Mouse (Mus musculus) intestine, embryonic 15.5 days (tissue): ENCODE measurements around the gene Dop1b. TPM values are rescaled to one million over a fixed set of nuclear protein-coding genes. Genes with fewer than 3 reads are reported as not detected.
A peak's percentile ranks its signal among the peaks of the same experiment; 100 is the strongest.
"Not testable (repeated sequence)": the region's sequence is repeated elsewhere in the genome, so short reads cannot be mapped to it uniquely, and the experiment has no call there.

Experiments used
- ATAC-seq: fragments of 200-750 bp; cut with Nextera tagmentation; 2 replicates; pipeline ENCODE4 v1.8.0; 2017; ENCODE audit warnings: moderate TSS enrichment, moderate library complexity
- H3K27ac ChIP-seq: fragments of 300-500 bp; sonication (generic); 2 replicates; pipeline ENCODE4 v1.5.1; 2015; ENCODE audit warnings: mild to moderate bottlenecking, inconsistent platforms
- H3K27me3 ChIP-seq: fragments of 300-500 bp; sonication (generic); replicated peaks from 2 replicates; pipeline ENCODE4 v1.6.1; 2015; ENCODE audit warnings: inconsistent platforms
- H3K36me3 ChIP-seq: fragments of 300-500 bp; sonication (generic); 2 replicates; pipeline ENCODE4 v1.6.1; 2015; ENCODE audit warnings: inconsistent platforms
- H3K4me1 ChIP-seq: fragments of 300-500 bp; sonication (generic); replicated peaks from 2 replicates; pipeline ENCODE4 v1.6.1; 2015; ENCODE audit warnings: inconsistent platforms
- H3K4me2 ChIP-seq: fragments of 300-500 bp; sonication (generic); replicated peaks from 2 replicates; pipeline ENCODE4 v1.6.1; 2015; ENCODE audit warnings: mild to moderate bottlenecking, inconsistent platforms
- H3K4me3 ChIP-seq: fragments of 300-500 bp; sonication (generic); replicated peaks from 2 replicates; pipeline ENCODE4 v1.5.1; 2015; ENCODE audit warnings: inconsistent platforms
- H3K9ac ChIP-seq: fragments of 300-500 bp; sonication (generic); 2 replicates; pipeline ENCODE4 v1.6.1; 2015; ENCODE audit warnings: inconsistent platforms
- H3K9me3 ChIP-seq: fragments of 300-500 bp; sonication (generic); 2 replicates; pipeline ENCODE4 v1.6.1; 2016; ENCODE audit warnings: inconsistent platforms
- WGBS: fragments of 180-500 bp; shearing (Covaris S2); methylation state at CpG from one replicate; pipeline ENCODE4 v1.1.7; 2015; 5-methylcytosine and 5-hydroxymethylcytosine counted together
- polyA plus RNA-seq: library from polyadenylated mRNA; unstranded; fragments of >200 nt; fragmentation: Nextera tagmentation; extraction: Ambion mirVana; gene quantifications from 2 replicates; pipeline ENCODE4 v1.2.1, GENCODE M21; 2015

Dop1b gene
- polyA plus RNA-seq, 1 experiment from 2014 or later: 14.4 TPM

DNA sequence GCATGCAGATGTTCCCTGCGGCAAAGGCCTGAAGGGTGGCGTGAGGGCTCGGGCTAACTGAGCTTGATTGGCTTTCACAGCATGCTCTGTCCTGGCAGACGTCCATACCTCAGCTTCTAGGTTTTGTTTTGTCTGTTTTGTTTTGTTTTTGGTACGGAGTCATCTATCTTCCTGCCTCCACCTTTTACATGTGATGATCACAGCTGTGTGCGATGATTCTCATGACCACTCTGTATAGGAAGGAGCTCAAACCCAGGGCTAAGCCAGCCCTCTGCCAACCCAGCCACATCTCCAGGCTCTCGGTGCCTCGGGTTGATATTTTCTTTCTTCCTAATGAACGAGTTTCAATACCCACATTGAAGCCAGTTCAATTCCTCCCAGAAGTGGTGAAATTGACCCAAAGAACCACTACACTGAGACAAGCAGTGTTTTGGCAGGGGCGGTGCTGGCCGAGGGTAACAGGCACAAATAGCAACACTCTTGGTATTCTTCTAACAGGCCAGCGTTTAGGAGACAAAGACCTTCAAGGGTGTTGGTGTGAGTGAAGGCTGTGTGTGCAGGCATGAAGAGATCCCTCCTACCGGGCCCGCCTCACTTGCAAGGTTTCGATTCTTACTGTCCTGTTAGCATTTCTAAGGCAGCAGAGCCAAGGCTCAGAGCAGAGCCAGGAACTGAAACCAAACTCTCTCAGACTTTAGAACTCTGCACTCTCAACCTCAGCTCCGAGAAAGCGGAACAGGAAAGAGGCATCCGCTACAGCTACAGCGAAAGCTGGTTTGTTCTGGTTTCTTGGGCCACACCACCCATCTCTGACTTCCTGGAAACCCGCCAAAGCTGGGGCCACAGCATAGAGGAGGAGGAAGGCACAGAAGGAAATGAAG is 104.4 kb downstream of the Dop1b start:
- ATAC-seq: peak; percentile 52
- Histone ChIP-seq H3K9ac (no peak overlapping the region), H3K27me3 (no peaks in the 10 kb centered on the region), H3K9me3 (no peaks in the 10 kb centered on the region), H3K27ac (peak overlapping the region; percentile 77), H3K36me3 (peaks cover 7% of the 10 kb centered on the region; the same call in 1 of the 2 replicates), H3K4me1 (peaks cover 17% of the 10 kb centered on the region; the same call in 1 of the 2 replicates), H3K4me3 (no peak overlapping the region), H3K4me2 (peak overlapping the region; percentile 13; the same call in 1 of the 2 replicates)
- 51% methylated on average over 20 of the region's 20 CpGs for WGBS

DNA sequence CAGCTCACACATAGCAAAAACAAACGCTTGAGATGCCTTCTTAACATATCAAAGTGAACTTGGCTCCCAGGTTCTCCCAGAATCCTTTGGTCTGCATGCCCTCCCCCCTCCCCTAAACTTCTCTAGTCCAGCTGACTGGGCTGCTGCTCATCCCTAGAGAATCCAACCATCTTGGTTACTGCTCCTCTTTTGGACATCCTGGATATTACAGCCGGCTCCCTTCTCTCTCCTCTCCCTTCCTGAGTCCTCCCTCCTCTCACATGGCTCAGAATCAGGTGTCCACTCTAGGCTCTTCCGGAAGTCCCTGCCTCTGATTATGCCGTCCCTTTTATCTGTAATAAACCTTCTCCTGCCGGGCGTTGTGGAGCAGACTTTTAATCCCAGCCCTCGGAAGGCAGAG is 105.2 kb downstream of the Dop1b start:
- Histone ChIP-seq H3K27ac (peak overlapping the region; percentile 77), H3K4me3 (no peak overlapping the region), H3K9me3 (no peaks in the 10 kb centered on the region), H3K4me2 (0 out of 2 replicates have a peak overlapping the region, but pooled peaks have one; percentile 13), H3K9ac (no peak overlapping the region), H3K27me3 (no peaks in the 10 kb centered on the region), H3K4me1 (peaks cover 17% of the 10 kb centered on the region; the same call in 1 of the 2 replicates), H3K36me3 (no peaks in the 10 kb centered on the region)
- ATAC-seq: no peak
- 49% methylated on average over 7 of the region's 7 CpGs for WGBS

- H3K9ac ChIP-seq: no peak overlapping the region
- H3K27me3 ChIP-seq: no peaks in the 10 kb centered on the region
- no peak for ATAC-seq
- no peak overlapping the region for H3K27ac ChIP-seq
- peaks cover 17% of the 10 kb centered on the region; the same call in 1 of the 2 replicates for H3K4me1 ChIP-seq
- no peak overlapping the region for H3K4me2 ChIP-seq
- H3K36me3 ChIP-seq: no peaks in the 10 kb centered on the region
- H3K4me3 ChIP-seq: no peak overlapping the region
- no peaks in the 10 kb centered on the region for H3K9me3 ChIP-seq
- 57% methylated on average over 5 of the region's 5 CpGs for WGBS
Measured at GRCm38 (mm10) chr16:93817371-93817770, 105.7 kb downstream of the Dop1b start.

DNA sequence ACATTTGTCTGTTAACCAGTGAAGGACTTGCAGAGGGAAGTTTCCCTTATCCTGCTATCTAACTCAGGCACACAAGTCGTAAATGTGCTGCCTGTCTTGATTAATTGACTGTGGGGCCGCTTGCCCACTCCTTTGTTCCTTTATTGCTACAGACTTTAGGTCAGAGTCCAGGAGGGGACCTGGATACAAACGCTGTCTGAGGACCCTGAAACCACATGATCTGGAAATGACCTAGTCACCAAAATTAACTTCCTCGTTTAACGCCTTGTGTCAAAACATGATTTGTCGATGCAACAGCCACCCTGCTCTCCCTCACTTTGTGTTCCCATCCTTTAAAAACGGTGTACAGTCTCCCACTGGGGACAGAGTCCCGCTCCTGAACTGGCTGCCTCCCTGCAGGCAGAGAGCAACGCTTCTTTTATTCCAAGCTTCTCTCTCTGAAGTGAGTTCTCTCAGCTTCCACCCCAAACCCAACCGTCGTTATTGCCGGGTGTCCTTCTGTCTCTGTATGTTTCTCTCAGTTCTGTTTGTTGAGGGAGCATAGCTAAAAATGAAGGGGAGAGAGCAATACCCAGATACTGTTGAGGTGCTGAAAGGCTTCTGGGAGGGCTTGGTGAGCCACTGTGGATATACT is 107.1 kb downstream of the Dop1b start:
- Histone ChIP-seq H3K27me3 (no peaks in the 10 kb centered on the region), H3K9me3 (no peaks in the 10 kb centered on the region), H3K9ac (no peak overlapping the region), H3K27ac (peak overlapping the region; percentile 85), H3K4me3 (no peak overlapping the region), H3K4me2 (peak overlapping the region; percentile 45), H3K4me1 (peaks cover 17% of the 10 kb centered on the region; the same call in 1 of the 2 replicates), H3K36me3 (no peaks in the 10 kb centered on the region)
- WGBS: 7% methylated on average over 12 of the region's 12 CpGs
- peak; percentile 85 for ATAC-seq

DNA sequence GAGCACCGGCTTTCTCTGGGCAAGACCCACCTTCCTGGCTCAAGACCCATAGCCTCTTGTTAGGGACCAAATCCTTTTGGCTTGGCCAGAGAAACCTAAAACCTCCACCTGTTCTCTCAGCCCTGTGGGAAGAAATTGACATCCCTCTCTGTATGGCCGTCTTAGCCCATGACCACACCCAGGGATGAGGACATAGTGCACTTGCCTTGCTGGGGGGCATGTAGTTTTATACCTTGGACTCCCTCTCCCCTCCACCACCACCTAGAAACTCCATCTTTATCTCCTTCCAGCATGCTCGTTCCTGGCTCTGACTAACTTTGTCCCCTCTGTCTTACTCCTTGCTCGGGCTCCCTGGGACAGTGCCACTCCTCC is 107.6 kb downstream of the Dop1b start:
- peaks cover 17% of the 10 kb centered on the region; the same call in 1 of the 2 replicates for H3K4me1 ChIP-seq
- ATAC-seq: peak; percentile 53
- no peaks in the 10 kb centered on the region for H3K36me3 ChIP-seq
- no peak overlapping the region for H3K4me3 ChIP-seq
- H3K9ac ChIP-seq: no peak overlapping the region
- no peaks in the 10 kb centered on the region for H3K9me3 ChIP-seq
- 49% methylated on average over 4 of the region's 4 CpGs for WGBS
- no peaks in the 10 kb centered on the region for H3K27me3 ChIP-seq
- H3K27ac ChIP-seq: peak overlapping the region; percentile 85
- H3K4me2 ChIP-seq: peak overlapping the region; percentile 45

DNA sequence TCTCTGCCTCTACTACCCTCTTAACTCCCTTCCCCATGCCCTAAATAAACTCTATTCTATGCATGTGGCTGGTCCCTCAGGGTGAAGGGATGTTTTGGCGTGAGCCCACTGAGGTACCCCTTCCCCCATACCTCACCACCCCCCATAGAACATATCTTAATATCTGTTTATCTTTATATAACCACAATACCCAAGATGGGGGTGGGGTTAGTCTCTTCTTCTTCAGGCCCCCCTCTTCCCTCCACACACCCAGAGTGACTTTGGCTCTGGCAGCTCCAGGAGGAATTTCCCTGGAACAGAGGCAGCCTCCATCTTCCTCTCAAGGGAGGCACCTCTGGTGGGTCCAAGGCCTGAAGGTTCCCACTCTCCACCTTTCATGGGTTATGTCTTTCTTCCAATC is 108.3 kb downstream of the Dop1b start:
- Histone ChIP-seq H3K36me3 (no peaks in the 10 kb centered on the region), H3K4me3 (no peak overlapping the region), H3K27ac (peak overlapping the region; percentile 85), H3K4me1 (peaks cover 17% of the 10 kb centered on the region; the same call in 1 of the 2 replicates), H3K9ac (no peak overlapping the region), H3K27me3 (no peaks in the 10 kb centered on the region), H3K9me3 (no peaks in the 10 kb centered on the region), H3K4me2 (0 out of 2 replicates have a peak overlapping the region, but pooled peaks have one; percentile 45)
- no peak for ATAC-seq
- WGBS: 90% methylated on average over 1 of the region's 1 CpGs

GRCm38 (mm10) chr16:93821706-93822105 is 110.0 kb downstream of the Dop1b start:
- no peak overlapping the region for H3K4me3 ChIP-seq
- no peak overlapping the region for H3K27ac ChIP-seq
- H3K9ac ChIP-seq: no peak overlapping the region
- no peak for ATAC-seq
- no peaks in the 10 kb centered on the region for H3K27me3 ChIP-seq
- peaks cover 12% of the 10 kb centered on the region; the same call in 1 of the 2 replicates for H3K4me1 ChIP-seq
- no peaks in the 10 kb centered on the region for H3K36me3 ChIP-seq
- H3K4me2 ChIP-seq: no peak overlapping the region
- WGBS: 96% methylated on average over 3 of the region's 3 CpGs
- no peaks in the 10 kb centered on the region for H3K9me3 ChIP-seq

DNA sequence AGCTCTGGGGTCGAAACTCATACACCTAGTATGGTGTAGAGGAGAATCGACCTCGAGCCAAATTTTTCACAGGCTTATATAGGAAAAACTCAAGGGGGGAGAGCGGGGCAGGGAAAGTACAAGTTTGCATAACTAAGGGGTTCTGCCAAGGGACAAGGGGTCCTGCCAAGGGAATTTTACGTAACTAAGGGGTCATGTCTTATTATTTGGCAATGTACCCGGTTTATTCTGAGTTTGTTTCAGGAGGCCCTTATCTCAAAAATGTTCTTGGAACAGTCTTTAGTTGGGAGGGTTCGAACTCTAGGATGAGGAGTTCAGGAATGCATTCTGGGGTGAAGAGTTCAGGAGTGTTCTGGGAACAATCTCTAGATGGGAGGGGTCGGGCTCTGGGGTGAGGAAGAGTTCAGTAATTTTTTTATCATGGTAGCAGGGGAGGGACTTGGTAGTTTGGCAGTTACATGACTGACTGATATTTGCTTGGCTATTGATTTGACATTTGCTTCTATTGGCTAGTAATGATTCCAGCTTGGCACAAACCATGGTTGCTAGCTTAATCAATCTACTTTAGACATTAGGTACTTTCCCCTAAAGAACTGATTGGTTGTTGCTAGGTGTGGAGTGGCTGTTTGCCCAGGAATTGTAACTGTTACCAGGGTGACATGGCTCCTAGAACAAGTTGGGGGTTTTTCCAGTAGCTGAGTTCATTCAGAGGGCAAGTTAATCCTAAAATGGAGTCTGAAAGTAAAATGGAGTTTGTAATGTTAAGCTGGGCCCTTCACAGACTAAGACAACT is 110.9 kb downstream of the Dop1b start:
- H3K27ac ChIP-seq, H3K27me3 ChIP-seq, H3K4me3 ChIP-seq, ATAC-seq, H3K4me2 ChIP-seq, H3K9ac ChIP-seq, H3K4me1 ChIP-seq, H3K36me3 ChIP-seq, H3K9me3 ChIP-seq: not testable (repeated sequence)
- WGBS: 80% methylated on average over 5 of the region's 8 CpGs

DNA sequence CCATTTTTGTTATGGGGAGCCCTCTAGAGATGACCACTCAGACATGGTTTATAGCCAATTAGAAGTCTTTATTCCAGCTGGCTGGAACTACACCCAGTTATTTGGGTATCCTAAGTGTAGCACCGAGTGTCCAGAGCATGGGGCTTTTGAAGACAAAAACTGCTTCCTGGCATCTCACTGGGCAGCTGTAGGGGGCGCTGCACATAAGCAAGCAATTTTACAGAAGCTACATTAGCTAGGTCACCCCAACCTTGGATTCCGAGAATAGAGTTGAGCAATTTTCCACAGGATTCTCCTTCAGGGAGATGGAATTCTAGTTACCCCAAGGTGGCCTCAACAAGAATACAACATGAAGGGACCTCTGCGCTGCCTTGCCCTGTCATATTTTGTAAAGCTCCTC is 113.1 kb downstream of the Dop1b start:
- Histone ChIP-seq H3K27me3 (no peaks in the 10 kb centered on the region), H3K4me2 (no peak overlapping the region), H3K9ac (no peak overlapping the region), H3K9me3 (no peaks in the 10 kb centered on the region), H3K27ac (no peak overlapping the region), H3K4me3 (no peak overlapping the region), H3K36me3 (no peaks in the 10 kb centered on the region), H3K4me1 (0 out of 2 replicates have a peak, but pooled peaks cover 3% of the 10 kb centered on the region)
- ATAC-seq: no peak
- WGBS: 87% methylated on average over 4 of the region's 4 CpGs

- H3K9me3 ChIP-seq: no peaks in the 10 kb centered on the region
- H3K27ac ChIP-seq: no peak overlapping the region
- ATAC-seq: no peak
- no peaks in the 10 kb centered on the region for H3K36me3 ChIP-seq
- WGBS: 92% methylated on average over 4 of the region's 4 CpGs
- no peaks in the 10 kb centered on the region for H3K4me1 ChIP-seq
- no peak overlapping the region for H3K9ac ChIP-seq
- no peak overlapping the region for H3K4me3 ChIP-seq
- no peaks in the 10 kb centered on the region for H3K27me3 ChIP-seq
- no peak overlapping the region for H3K4me2 ChIP-seq
Measured at GRCm38 (mm10) chr16:93825463-93825862, 113.8 kb downstream of the Dop1b start.

- Histone ChIP-seq H3K27me3 (no peaks in the 10 kb centered on the region), H3K9me3 (no peaks in the 10 kb centered on the region), H3K4me3 (no peak overlapping the region), H3K36me3 (no peaks in the 10 kb centered on the region), H3K27ac (no peak overlapping the region), H3K4me1 (no peaks in the 10 kb centered on the region), H3K9ac (no peak overlapping the region), H3K4me2 (no peak overlapping the region)
- ATAC-seq: no peak
- WGBS: 67% methylated on average over 11 of the region's 11 CpGs
Measured at GRCm38 (mm10) chr16:93826054-93826453, 114.3 kb downstream of the Dop1b start.

GRCm38 (mm10) chr16:93826478-93826877 is 114.8 kb downstream of the Dop1b start:
- H3K9me3 ChIP-seq, H3K27ac ChIP-seq, H3K36me3 ChIP-seq, H3K4me3 ChIP-seq, H3K9ac ChIP-seq, ATAC-seq, H3K27me3 ChIP-seq, H3K4me1 ChIP-seq, H3K4me2 ChIP-seq: not testable (repeated sequence)
- WGBS: 47% methylated on average over 5 of the region's 5 CpGs
